In genomic region chr10:80179068-80180051, GRCm38 (mm10) we compare ENCODE assay signal across 8 mouse cellular contexts. TPM values are rescaled to one million over a fixed set of nuclear protein-coding genes. Genes with fewer than 3 reads are reported as not detected.
DNase-seq lines count a peak whose midpoint lies in the region; ATAC-seq and TF ChIP-seq lines count a peak whose summit lies in the region.
"Had no signal": no experiment of that assay in that cellular context is flagged by ENCODE, and none has a peak within 500 bp of the region (broad histone marks: within the 10 kb centered on the region; RNA-seq: fewer than 3 reads in every experiment).

Efna2 (plus strand) TSS chr10:80179482.

- no peak within 1 kb of the TSS for H3K27ac ChIP-seq in embryonic fibroblast, embryonic 13.5 days (ENCODE audit: insufficient read depth, low read length)

- H3K4me1 ChIP-seq in embryonic fibroblast, embryonic 13.5 days (ENCODE audit: control insufficient read depth, insufficient read depth, low read length), result peaks cover 8% of the 10 kb centered on the region; the same call in 1 of the 2 replicates

- peak; percentile 68 for DNase-seq in right cerebral cortex, adult 18-20 months
- DNase-seq in right cerebral cortex, postnatal 4 days, result no peak
- peak; percentile 76 to 82 for DNase-seq in adrenal gland, postnatal 36 days
- DNase-seq in mesoderm, embryonic 11.5 days (ENCODE audit: low read depth, low spot score), result peak; percentile 60
- DNase-seq in adipocyte (ENCODE audit: low spot score), result no peak

- no peak for TF ChIP-seq POLR2A in embryonic fibroblast, embryonic 13.5 days (IDR thresholded peaks at IDR 0.05; ENCODE audit: low read depth, low read length)

- no peak for TF ChIP-seq CTCF in embryonic fibroblast, embryonic 13.5 days (IDR thresholded peaks at IDR 0.05; ENCODE audit: borderline replicate concordance, insufficient read depth, low read length)

- ATAC-seq in inflammation-experienced regulatory T-cells, adult 6 months, result peak; percentile 35

- peak within 1 kb of the TSS; percentile 66 for H3K4me3 ChIP-seq in embryonic fibroblast, embryonic 13.5 days (ENCODE audit: insufficient read depth, low read length)

RNA-seq across cellular contexts. Expression of gene Efna2, which starts in this region (rescaled TPM):
- total RNA-seq in adrenal gland, postnatal 36 days (2021), result 1 to 10 TPM; 2.4 to 3.2 TPM
- 5.2 and 8.3 TPM in 2 replicates for polyA plus RNA-seq in embryonic fibroblast, embryonic 13.5 days (2011; ENCODE audit: insufficient read length, low read depth, missing spikeins)
- not detected for polyA plus RNA-seq in inflammation-experienced regulatory T-cells, adult 6 months (2017; shearing (Covaris generic))
- total RNA-seq: hematopoietic stem cell, adult 5-6 weeks had no signal

Comparison
In these comparisons a context has a peak if more than half of its experiments do, and no peak if none do; other contexts are left out.
1. DNase-seq: peak in right cerebral cortex, adult 18-20 months (single experiment), adrenal gland, postnatal 36 days (2 of 2) and mesoderm, embryonic 11.5 days (single experiment); none in right cerebral cortex, postnatal 4 days (single experiment) and adipocyte (single experiment).
2. Peak in ATAC-seq in inflammation-experienced regulatory T-cells, adult 6 months; RNA of the gene not detected or under 1 TPM.